Mouse (Mus musculus): Measurements from ENCODE around the gene Usp36. TPM values are rescaled to one million over a fixed set of nuclear protein-coding genes. Genes with fewer than 3 reads are reported as not detected.

The Usp36 gene
- total RNA-seq, 2 experiments from 2014 or later = 24.9 to 27.4 TPM

DNA sequence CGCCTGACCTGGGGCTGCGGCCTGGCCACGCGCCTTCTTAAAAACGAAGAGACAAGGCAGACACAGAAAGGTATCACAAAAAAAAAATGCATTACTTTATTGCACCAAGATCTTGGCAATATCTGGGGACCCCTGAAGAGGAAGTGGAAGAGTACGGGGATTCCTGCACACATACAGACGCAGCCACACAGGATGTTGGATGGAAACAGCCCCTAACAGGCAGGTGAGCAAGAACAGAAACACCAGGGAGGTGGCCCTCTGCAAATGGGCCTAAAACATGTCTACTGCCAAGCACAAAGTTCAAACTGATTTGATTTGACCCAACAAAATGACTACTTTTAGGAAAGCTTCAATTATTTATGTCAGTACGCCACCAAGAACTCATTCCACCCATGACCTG, 30.5 kb downstream of the Usp36 start:
- DNase-seq (ENCODE audit: extremely low spot score in 1 of 2, low spot score in 2 of 2) = no peak
- intact Hi-C loops (cut with DNase I) = no loop called here

DNA sequence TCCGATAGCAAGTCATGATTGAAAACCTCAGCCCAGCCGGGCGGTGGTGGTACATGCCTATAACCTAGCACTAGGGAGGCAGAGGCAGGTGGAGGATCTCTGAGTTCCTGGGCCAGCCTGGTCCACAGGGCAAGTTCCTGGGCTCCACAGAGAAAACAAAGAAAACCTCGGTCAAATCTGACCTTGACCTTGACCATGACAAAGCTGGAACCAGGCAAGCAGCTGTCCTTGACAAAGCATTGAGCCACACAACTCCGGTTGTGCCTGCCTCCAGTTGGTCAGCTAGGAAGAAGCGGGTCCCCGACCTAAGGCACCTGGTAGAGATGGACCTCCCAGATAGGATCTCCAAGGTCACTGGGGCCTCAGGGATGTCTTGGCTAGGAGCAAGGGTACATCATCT, 33.7 kb downstream of the Usp36 start:
- DNase-seq (ENCODE audit: extremely low spot score in 1 of 2, low spot score in 2 of 2) = no peak
- intact Hi-C loops (cut with DNase I) = no loop called here

DNA sequence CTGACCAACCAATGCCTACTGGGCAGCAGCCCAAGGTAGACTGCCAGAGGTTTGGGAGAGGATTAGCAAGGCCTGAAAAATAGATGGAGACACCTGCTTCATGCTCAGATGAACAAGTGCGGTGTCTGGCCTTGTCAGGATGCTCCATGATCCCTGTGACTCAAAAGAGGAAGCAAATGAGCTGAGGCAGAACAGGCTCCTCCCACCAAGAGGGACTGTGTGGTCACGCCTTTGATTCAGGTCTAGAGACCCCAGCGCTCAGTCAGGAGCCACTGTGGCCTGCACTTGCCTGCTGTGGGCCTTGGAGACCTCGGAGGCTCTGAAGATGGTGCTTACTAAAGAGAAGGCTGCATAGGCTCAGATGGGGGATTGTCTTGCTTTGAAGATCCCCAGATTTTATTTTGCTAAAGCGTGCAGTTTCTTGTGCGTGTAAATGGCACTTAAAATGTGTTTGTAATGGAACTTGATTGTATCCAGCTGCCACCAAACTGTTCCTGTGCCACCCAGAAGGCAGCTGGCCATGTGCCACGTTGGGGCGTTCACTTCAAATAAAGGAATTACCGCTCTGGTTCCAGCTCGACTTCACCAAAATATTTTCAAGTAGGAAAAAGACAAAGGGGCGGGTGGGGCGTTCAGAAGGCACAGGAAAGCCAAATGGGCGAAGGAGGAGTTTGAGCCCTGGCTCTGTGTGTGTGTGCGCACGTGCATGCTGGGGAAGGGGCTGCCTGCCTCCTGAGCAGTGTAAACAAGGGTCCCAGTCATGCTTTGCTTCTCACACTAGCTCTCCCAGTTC, 35.7 kb downstream of the Usp36 start:
- peak; percentile 61 to 81 for DNase-seq (ENCODE audit: extremely low spot score in 1 of 2, low spot score in 2 of 2)
- intact Hi-C loops (cut with DNase I) = no loop called here

DNA sequence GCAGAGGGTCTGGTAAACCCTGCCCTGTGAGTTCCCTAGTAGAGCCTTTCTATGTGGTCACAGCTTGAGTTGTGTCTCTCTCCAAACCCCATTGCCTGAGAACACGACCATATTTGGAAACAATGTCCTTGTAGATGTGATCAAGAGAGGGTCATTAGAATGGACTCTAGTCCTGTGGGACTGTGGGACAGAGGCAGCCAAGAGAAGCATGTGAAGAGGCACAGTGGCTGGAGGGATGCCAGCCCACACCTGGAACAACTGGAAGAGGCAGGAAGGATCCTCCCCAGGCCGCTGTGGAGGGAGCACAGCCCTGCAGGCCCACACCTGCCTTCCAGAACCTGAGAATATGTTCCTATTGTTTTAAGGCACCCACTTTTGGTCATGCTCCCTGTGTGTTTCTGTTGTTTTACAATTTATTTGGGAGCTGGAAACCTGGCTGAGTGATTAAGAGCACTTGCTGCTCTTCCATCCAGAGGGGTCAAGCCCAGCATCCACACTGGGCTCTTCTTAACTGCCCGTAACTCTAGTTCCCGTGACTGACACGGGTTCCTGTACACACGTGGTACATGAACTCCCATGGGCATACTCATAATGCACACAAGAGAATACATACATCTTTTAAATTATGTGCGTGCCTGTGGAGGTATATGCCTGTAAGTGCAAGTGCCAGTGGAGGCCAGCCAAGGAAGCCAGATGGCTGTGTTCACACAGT, 36.4 kb downstream of the Usp36 start:
- peak in 1 of 2 experiments; percentile 48 for DNase-seq (ENCODE audit: extremely low spot score in 1 of 2, low spot score in 2 of 2)
- intact Hi-C loops (cut with DNase I) = no loop called here

DNA sequence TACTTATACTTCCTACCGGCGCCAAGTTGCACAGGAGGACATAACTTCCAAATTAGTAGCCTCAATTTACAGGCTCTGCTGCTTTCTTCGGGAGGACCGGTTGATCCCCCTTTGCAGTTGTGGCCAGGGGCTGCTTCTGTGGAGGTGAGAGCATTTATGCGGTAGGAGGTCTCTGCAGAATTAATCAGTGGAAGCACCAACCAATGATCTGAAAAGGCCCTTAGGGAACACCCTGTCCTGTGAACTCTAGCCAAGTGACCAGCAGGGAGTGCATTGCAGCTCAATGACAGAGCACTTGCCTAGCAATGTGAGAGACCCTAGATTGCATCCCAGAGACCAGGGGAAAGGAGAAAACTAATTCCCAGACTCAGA, 41.0 kb downstream of the Usp36 start:
- intact Hi-C loops (cut with DNase I) = no loop called here
- peak; percentile 39 to 72 for DNase-seq (ENCODE audit: extremely low spot score in 1 of 2, low spot score in 2 of 2)

DNA sequence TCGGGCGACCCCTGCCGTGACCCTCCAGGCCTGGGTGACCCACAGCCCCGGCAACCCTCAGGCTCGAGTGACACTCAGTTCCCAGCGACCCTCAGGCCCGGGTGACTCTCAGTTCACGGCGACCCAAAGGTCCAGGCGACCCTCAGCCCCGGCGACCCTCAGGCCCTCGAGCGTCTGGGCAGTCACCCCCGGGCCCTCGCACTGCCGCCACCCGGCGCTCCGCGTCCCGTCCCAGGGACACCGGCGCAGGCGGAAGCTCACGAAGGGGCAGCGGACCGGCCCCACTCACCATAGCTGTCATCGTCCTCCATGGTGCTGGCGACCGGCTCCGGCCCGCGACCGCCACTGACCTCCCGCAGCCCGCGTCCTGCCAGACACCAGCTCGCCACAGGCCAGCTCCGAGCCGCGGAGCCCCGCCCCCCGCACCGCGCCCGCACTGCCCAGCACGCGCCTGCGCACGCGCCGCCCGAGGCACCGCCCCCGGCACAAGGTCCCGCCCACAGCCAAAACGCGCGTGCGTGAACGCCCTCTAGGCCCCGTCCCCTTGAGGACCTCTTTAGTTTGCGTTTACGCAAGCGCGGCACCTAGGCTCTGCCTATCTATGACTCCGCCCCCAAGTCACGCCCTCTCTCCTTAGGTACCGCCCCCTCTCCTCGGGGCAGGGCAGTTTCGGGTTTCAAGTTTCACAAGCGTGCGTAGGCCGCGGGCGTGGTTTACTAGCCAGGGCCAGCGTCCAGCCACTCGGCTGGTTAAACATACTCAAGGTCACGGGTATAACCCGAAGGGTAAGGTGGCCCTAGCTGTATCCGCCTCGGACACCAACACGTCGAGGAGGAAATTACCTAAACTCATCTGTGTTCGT, 41.7 kb downstream of the Usp36 start, which contains the start of gene Cyth1:
Gene Cyth1 (minus strand): TSS at position 443 of the 862 bp plus-strand sequence.
- peak; percentile 97 to 98 for DNase-seq (ENCODE audit: extremely low spot score in 1 of 2, low spot score in 2 of 2)
- intact Hi-C loops (cut with DNase I) = no loop called here

DNA sequence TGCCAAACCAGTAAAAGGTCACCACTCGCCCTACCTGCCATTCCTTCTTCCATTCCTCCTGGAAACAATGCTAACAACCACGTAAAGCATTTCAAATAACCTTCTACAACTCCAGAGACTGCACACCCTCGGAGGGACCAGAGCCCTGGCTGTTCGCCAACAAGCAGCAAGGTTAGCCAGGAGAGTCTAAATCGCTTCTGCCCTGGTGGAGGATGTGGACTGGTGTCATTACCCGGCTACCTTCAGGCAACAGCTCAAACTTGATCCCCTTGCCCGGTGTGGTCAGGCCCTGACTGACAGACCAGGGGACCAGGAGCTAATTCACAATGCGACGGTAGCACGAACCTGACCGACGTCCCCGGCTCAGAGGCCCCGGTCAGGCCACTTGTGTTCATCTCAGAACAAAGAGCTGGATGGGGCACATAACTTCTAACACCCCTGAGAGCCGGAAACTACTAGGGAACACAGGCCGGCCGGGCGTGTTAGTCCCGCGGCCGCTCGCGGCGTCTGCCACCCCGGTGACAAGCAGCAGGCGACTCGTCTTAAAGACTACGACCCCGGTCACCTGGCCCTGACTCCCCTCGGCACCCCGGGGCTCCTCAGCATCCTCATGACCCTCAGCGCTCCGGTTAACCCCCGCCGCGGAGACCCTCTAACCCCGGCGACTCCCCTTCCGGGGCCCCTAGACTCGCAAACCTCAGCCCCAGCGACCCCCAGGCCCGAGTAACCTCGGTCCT, 42.5 kb downstream of the Usp36 start:
- intact Hi-C loops (cut with DNase I) = no loop called here

DNA sequence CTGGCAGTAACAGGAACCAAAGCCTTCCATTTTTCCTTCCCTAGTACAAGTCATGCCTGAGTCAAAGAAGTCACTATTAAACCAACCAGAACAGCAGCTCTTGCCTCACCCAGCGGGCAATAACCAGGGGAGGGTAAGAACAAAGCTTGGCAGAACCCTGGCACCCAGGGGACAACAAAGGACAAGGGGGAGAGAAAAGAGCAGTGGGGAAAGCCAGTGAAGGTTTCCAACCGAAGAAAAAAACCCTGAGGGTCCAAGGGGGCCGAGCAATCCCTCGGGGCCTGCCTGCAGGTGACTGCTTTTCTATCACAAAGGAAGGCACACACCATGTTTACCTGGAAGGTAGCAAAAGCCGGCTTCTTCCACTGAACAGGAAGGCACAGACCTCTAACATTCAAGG, 43.3 kb downstream of the Usp36 start:
- intact Hi-C loops (cut with DNase I) = no loop called here
- DNase-seq (ENCODE audit: extremely low spot score in 1 of 2, low spot score in 2 of 2) = no peak

More for the DNA sequence above, 42.5 kb downstream of the Usp36 start:
- DNase-seq (ENCODE audit: extremely low spot score in 1 of 2, low spot score in 2 of 2) = peak; percentile 22 to 79

DNA sequence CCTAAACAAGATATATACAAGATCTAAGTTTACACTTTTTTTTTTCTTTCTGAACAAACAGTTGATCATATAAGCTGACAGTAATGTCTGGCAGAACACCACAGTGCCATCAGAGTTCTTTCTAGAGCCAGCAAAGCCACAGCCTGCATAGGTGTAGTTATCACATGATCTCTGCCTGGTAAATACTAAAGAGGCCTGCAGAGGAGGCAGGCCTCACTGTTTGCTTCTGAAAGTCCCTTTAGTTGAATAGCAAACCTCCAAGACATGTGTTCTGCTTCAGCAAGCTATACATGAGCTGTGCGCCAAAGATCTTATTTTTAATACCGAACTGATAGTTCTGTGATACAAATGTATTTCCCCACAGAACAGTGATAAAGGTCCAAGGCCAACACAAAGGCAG, 44.9 kb downstream of the Usp36 start:
- DNase-seq (ENCODE audit: extremely low spot score in 1 of 2, low spot score in 2 of 2) = no peak
- intact Hi-C loops (cut with DNase I) = no loop called here

DNA sequence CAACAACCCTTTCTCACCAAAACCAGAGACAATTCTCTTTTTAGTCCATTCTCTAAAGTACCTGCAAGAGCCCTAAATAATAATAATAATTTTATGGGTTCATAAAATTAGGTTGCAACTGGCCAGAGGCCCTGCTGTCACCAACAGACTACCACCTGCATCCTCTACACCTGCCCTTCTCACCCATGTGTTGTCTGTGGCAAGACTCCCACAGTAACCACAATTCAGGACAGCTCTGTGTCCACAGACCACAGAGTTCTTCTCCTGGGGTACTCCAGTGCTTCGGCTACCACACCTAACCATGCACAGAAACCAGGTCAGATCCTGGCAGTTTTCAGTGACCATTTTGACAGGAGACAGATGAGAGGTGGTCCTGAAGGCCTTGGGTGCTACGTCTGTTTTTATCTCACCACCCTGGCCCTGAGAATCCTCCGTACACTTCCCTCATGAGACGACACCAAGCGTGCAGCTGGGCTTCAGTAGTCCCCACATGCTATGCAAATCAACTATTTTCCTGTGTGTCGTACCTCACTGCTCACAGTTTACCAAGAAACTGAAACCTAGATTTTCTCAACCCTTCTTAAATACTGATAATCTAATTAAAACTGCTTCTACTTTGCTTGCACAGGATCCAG, 46.3 kb downstream of the Usp36 start:
- DNase-seq (ENCODE audit: extremely low spot score in 1 of 2, low spot score in 2 of 2) = no peak
- intact Hi-C loops (cut with DNase I) = no loop called here

DNA sequence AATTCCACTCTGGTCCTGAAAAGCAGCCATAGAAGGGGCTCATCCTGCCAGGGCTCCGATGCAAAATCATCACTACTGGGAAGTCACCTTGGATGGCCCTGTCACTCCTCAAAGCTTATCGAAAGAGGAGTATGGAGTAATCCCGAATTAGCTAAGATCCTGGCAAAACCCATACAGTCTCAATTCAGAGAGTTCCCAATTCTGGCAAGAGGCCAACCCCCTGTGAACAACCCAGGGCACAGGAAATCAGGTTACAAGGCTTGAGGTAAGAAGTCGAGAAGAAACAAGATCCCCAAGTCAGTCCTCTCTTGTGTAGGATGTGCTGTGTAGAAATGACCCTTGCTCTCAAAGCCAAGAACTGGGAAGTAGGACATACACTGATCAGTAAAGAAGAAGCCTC, 47.5 kb downstream of the Usp36 start:
- intact Hi-C loops (cut with DNase I) = no loop called here
- no peak for DNase-seq (ENCODE audit: extremely low spot score in 1 of 2, low spot score in 2 of 2)

DNA sequence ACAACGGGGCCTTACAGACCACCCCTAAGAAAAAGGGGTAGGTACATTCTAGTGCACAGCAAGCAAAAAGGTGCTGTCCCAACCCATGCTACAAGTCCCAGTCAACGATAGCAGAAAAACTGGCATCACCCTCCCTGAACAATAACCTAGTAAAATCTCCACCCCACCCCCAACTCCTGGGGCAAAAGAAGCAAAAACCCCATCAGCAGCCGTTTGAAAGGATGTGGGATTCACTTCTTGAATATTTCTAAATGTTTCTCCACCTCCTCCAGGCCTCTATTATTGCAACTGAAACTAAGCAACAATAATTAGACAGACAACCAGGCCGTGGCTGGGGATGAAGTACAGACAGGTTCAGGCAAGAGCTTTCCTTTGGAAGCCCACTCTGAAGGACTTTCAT, 49.7 kb downstream of the Usp36 start:
- intact Hi-C loops (cut with DNase I) = no loop called here
- no peak for DNase-seq (ENCODE audit: extremely low spot score in 1 of 2, low spot score in 2 of 2)

DNA sequence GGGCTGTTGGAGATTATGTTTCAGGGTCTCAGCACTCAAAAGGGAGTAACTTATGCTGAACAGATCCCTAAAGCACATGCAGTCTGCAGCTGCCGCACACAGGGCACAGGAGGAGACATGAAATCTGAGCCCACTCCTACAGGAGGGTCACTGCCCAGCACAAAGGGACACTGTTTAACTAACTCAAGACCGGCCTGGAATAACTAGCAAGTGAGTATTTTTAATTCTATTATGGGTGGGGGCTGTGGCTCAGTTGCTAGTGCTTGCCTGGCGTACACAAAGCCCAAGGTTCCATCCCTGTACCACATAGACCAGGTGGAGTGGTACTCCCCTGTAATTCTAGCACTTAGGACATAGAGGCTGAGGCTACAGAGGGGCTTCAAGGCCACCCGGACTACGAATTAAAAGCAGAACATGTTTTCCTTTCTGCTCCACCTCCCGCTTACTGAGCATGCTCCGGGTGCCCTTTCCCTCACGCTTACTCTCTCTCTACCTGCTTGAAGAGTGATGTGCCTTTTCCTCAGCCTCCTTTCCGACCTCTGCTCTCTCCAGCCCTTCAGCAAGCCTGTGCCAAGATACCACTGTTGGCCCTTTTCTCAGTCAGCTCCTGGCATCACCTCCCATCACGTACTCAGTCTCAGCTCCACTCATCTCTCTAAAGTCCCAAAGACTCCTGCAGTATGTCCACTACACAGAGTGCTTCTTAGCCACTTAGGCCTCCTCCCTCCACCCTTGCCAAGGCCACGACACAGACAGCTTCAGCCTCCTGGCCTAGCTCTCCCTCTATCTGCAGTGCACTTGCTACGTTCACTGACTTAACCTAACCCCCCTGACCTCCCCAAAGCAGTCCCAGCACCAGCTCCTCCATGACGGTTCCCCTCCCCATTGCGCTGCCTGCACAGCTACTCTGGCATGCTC, 50.5 kb downstream of the Usp36 start:
- no peak for DNase-seq (ENCODE audit: extremely low spot score in 1 of 2, low spot score in 2 of 2)
- intact Hi-C loops (cut with DNase I) = no loop called here

DNA sequence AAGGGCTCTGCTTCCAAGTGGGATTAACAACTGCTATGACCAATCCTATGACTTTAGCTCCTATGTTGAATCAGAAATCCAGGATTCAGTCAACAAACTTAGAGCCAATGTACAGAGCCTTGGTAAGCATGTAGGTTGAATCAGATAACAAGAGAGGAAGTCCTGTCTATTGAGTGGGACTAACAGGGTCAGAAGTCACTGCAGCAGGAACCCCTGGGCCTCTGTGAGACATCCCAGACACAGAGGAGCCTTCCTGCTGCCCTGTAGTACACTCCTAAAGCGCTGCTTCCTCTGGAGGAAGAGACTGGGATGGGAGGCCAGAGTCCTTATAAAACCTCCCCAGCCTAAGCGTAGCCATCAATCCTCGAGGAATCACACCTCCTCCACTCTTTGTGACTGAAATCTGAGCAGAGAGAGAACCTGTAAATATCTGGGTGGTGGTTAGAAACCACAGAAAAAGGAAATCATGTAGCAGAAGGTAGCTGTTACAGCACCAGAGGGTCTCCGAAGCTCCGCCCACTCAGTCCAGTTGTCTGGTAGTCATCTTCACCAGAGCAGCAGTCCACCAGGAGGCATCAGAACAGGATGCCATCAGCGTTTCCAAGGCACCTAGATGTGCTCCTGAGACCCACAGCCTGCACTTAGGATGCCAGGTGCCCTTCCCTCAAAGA, 53.4 kb downstream of the Usp36 start:
- peak in 1 of 2 experiments; percentile 48 for DNase-seq (ENCODE audit: extremely low spot score in 1 of 2, low spot score in 2 of 2)
- intact Hi-C loops (cut with DNase I) = no loop called here

DNA sequence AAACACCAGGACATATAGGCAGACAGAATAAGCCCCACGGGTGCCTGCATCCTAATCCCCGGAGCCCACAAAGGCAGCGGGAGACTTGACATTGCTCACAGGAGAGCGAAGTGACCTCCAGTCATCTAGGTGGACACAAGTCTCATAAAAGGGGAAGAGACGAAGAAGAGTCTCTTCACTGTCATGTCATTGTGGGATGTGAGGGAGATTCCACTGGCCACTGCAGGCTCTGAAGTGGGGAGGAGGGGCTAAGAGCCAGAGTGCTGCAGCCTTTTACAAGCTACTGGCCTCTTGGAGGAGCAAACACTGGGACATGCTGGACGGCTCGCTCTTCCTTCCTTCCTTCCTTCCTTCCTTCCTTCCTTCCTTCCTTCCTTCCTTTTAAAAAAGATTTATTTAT, 55.1 kb downstream of the Usp36 start:
- intact Hi-C loops (cut with DNase I) = no loop called here
- DNase-seq (ENCODE audit: extremely low spot score in 1 of 2, low spot score in 2 of 2) = no peak

DNA sequence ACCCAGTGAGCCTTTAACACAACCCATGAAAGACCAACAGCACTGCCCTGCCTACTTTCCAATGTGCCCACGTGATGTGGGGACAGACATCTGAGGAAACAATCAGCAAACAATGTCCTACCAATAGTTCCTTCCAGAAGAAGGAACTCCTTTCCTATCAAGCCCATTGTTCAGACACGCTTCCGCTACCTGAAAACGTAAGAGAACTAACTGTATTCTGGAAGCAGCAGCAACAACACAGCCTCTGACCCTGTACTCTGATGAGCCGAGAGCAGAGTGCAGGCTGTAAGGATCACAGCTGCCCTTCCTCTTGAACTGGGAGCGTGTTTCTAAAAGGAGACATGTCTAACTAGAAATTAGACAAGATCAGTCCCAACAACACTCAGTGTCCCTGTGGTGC, 55.5 kb downstream of the Usp36 start:
- DNase-seq (ENCODE audit: extremely low spot score in 1 of 2, low spot score in 2 of 2) = no peak
- intact Hi-C loops (cut with DNase I) = no loop called here

DNA sequence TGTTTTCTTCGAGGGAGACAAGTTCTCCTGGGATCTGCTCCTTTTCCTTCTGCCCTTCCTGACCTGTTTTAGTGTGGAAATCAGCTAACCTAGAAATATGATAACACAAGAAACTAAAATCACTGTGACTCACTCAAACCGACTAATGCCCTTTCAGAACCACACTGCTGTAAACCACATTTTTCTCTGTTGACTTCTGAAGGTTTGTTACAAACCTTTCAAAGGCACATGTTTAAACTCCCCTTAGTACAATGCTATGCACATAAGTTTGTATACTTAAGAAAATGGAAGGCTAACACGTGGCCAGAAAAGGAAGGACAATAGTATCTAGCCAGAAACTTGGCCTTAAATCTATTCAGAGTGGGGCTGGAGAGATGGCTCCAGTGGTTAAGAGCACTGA, 56.1 kb downstream of the Usp36 start:
- intact Hi-C loops (cut with DNase I) = no loop called here
- DNase-seq (ENCODE audit: extremely low spot score in 1 of 2, low spot score in 2 of 2) = no peak
